Mouse (Mus musculus): ENCODE measurements around the gene Map3k19. TPM values are rescaled to one million over a fixed set of nuclear protein-coding genes. Genes with fewer than 3 reads are reported as not detected.

The Map3k19 gene
- total RNA-seq (2014; fragmentation: Nextera tagmentation) = 0.24 TPM in 1 of 2 replicates, not detected in the other
- total RNA-seq (2017) = not detected in 2 replicates

DNA sequence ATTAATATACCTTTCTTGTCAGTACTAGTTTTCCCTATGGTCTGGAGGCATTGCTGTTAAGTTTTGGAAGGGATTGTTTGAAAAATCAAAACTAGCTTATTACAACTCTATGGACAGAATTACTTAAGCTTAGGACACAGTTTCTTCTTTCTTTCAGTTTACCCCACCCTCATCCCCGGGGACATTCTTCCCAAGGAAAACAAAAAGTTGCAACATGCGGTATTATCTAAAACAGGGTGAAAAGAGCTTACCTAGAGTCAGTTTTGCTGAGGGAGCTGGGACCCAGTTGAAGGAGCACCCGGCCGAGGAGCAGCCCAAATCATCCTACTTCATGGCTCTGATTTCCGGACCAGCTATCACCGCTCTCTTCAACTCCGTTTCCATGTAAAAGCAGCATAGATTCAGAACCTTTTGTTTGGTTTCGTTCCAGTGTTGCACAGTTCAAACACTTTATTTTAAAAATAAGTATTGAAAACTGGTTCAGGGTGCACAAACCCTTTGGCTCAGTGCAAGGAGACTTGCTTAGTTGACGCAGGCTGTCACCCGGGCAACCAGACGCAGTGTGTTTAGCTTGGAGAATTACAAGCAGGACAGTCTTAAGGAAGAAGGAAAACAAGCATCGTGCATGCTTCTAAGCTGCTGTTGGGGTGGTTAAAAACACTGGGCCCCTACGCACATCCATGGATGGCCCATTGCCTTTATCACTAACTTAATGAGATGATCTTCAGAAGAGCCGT, at the start of gene Map3k19:
TSS of gene Map3k19 (minus strand) at position 546 of the 737 bp plus-strand sequence.
- ATAC-seq (replicated peaks; ENCODE audit: low FRiP score, low TSS enrichment, poor library complexity, severe bottlenecking) = no peak

DNA sequence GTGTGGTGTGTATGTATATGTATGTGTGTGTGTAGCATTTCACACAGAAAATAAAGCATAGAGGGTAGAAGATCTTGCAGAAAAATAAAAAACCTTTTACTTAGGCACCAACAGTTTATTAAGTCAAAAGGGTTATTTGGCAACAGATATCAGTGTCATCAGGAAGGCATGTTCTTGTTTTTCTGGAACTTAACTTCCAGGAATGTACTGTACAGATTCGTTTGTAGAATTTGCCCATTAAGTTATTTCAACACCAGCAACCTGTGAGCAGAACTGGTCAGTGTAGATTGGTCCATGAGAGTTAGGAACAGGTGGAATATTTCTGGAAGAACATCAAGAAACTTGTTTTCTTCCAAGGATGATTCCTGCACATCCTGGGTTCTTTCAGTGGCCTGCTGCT, 44.6 kb upstream of the Map3k19 start:
- ATAC-seq (replicated peaks; ENCODE audit: low FRiP score, low TSS enrichment, poor library complexity, severe bottlenecking) = no peak

DNA sequence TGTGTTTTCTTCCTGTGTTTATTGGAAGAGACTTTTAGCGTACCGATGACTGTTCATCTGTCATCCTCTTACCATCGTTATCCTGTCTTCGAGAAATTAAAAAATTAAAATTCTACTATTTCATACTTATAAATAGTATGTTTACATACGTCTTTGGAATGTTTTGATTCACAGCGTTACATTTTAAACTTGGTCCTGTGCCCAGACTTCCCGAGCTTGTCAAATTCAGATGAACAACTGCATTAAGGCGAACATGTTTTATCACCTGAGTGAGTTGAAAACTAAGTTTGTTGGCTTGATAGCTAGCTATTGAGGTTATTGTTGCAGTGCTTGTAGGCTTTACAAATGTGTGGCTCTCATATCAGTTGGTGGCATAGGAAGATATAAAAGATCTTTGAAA, 14.4 kb upstream of the Map3k19 start:
- ATAC-seq (replicated peaks; ENCODE audit: low FRiP score, low TSS enrichment, poor library complexity, severe bottlenecking) = no peak

DNA sequence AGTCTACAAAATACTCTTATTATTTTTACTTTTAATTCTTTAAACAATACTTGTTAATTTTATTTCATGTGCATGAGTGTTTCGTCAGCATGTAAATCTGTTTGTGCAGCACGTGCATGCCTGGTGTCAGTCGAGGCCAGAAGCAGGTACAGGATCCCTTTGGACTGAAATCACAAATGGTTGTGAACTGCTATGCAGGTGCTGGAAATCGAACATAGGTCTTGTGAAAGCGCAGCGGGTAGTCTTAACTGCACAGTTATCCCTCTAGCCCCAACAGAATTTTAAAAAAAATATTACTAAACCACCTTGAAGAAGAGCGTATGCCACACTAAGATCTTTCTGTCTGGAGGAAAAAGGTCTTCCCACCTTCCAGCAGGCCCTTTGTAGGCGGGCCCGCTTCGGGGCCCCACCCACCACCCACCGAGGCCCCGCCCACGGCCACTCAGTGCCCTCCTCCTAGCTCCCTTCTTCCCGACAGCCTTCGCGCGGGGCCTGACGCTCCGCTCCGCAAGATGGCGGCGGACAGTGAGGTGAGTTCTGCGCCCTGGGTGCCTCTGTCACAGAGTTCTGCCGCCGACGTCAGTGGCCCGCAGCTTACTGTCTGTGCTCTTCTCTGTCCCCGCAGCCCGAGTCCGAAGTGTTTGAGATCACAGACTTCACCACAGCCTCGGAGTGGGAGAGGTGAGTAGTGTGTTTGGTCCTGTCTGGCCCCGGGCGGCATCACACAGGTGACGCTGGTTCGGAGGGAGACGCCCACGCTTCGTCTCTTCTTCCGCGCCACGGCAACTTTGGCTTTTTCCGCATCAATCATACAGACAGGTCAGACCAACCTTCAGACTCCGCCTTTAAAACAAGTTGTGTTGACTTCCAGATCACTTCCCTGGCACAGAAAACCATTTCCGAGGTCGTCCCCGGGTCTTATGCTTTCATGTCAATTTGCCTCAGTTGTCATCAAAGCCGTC, 13.8 kb upstream of the Map3k19 start, which contains the start of gene Rab3gap1:
TSS of gene Rab3gap1 (plus strand) at position 474 of the 962 bp plus-strand sequence.
- peak; percentile 99 for ATAC-seq (replicated peaks; ENCODE audit: low FRiP score, low TSS enrichment, poor library complexity, severe bottlenecking)

DNA sequence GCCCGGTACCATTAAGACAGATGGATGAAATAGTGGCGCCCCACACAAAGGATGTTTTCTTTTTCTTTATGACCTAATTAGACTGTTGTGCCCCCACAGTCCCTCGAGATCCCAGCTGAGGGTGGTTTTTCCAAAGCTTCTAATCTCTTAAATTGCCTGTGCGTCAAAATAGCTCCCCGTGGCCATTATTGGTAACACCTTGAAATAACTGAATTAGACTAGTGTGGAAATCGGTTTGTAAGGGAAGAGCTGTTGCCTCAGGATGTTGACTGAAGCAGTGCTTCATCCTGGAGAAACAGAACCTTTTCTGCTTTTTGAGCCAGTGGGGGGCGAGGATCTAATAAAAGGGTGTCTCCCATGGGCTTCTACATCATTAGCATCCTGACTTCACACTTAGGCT, 9.0 kb upstream of the Map3k19 start:
- no peak for ATAC-seq (replicated peaks; ENCODE audit: low FRiP score, low TSS enrichment, poor library complexity, severe bottlenecking)

DNA sequence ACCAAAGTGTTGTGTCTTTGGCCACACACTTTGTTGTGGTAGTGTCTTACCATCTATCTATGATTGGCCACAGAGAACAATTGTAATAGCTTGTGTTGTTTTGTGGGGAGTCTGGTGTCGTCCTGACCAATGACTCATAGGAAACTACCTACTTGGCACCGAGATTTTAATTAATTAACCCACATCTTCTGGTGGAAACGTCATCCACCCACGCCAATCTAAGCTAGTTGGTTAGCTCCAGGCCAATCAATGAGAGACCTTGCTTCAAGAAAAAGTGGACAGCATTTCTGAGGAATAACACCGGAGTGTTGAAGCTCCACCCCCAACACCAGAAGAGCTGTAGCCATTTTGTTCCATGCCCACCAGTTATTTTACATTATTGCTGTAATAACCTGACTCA, 7.1 kb upstream of the Map3k19 start:
- no peak for ATAC-seq (replicated peaks; ENCODE audit: low FRiP score, low TSS enrichment, poor library complexity, severe bottlenecking)

DNA sequence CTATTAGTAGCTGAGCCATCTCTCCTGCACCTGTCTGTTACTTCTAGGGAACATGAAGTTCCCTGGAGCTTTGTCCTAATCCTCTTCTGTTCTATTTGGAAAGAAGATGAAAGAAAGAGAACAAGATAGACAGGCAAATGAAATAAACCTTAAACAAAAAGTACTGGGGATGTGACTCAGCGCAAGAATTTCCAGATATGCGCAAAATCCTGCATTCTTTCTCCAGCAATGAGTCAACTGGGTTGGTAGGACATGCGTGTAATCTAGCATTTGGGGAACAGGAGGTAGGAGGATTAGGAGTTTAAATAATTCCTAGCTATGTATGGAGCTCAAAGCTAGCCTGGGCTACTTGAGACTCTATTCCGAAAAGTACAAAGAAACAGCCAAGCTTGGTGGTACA, 5.7 kb upstream of the Map3k19 start:
- ATAC-seq (replicated peaks; ENCODE audit: low FRiP score, low TSS enrichment, poor library complexity, severe bottlenecking) = no peak

DNA sequence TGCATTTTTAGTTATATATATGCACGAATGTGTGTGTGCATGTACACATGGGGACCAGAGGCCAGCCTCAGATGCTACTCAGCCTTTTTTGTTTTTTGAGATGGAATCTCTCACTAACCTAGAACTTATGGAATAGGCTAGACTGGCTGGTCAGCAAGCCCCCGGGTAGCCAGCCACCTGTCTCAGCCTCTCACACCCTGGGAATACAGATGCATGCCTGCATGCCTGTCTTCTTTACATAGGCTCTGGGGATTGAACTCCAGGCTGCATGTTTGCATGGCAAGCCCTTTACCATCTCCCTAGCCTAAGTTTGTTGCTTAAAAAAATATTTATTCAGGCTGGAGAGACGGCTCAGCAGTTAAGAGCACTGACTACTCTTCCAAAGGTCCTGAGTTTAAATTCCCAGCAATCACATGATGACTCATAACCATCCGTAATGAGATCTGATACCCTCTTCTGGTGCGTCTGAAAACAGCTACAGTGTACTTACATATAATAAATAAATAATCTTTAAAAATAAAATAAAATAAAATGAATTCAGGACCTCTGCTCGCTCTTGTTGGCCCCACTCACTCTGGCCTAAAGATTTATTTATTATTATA, 5.1 kb upstream of the Map3k19 start:
- no peak for ATAC-seq (replicated peaks; ENCODE audit: low FRiP score, low TSS enrichment, poor library complexity, severe bottlenecking)

DNA sequence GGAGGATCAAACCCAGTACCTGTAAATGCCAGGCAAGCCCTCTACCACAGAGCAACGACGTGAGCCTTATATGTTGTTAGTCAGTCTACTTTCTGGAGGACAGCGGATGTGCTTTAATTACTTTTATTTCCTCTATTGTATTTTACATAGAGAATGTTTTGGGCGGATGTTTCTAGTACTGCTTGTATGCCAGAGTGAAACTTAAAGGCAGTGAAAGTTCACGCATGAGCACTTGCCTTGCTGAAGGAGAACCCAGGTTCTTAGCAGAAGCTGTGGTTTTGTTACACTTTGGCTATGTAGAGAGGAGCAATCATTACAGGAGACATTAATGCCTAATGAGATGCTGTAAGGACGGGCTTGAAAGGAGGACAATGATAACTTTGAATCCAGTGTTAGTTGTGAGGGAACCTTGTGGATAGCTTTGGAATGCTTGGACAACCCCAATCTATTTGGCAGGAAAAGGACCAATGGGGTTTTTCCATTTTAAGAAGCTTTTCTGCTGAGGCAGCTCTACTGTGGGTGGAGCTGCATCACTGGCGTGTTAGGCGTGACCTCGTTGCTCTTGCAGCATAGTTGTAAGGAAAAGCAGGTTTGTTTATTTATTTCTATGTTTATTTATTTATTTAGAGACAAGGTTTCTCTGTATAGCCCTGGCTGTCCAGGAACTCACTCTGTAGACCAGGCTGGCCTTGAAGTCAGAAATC, 4.3 kb upstream of the Map3k19 start:
- no peak for ATAC-seq (replicated peaks; ENCODE audit: low FRiP score, low TSS enrichment, poor library complexity, severe bottlenecking)

DNA sequence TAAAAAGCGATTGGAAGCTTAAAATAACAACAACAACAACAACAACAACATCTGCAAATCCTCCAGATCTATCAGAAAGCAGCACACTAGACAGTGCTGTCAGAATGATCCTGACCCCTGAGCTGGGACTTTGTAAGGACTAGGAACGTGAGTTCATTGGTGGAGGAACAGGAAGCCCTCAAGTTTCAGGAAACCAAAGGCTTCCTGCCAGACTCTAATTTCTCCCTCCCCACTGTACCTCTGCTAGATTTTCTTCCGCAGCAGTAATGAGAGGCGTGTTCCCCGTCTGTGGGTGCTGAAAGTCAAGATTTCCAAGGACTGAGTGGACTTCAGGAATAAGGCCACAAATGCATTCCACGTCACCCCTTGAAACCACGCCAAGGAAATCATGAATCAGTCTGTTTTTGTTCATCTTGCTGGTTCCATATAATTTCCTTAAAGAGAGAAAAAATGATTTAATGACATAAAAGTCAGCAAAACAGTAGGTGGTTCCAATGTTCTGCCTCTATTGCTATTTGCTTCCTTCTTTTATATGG, 4.7 kb downstream of the Map3k19 start:
- ATAC-seq (replicated peaks; ENCODE audit: low FRiP score, low TSS enrichment, poor library complexity, severe bottlenecking) = no peak

DNA sequence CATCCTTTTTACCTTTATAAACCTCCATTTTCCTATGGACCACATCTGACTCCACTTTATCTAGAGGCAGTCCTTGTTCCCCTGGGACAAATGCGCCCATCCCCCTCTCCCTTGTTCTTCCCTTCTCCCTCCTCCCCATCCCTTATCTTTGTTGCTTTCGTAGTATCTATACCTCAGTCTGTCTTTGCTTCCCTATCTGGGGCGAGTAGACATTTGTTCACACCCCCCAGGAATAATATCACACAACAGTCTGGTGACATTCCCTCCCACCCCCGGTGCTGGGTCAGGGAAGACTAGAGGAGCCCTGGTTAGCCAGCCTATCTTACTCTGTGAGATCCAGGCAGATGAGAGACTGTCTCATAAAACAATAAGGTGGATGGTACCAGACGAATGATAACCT, 9.4 kb downstream of the Map3k19 start:
- peak; percentile 44 for ATAC-seq (replicated peaks; ENCODE audit: low FRiP score, low TSS enrichment, poor library complexity, severe bottlenecking)

DNA sequence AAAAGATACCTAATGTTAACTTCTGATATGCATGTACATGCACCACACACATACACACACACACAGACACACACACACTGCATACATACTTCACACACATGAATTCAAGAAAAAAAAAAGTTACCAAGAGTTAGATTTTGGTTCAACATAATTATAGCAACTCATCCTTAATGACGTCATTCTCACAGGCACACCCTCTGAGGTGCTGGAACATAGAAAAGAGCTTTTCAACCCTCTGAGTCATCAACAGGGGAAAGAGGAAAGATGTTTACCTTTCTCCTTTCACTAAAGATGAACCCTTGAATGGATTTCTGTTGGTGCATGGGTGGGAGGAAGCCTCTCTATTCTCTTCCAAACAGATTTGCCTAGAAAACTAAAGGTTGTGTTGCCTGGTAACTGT, 16.2 kb downstream of the Map3k19 start:
- ATAC-seq (replicated peaks; ENCODE audit: low FRiP score, low TSS enrichment, poor library complexity, severe bottlenecking) = no peak

DNA sequence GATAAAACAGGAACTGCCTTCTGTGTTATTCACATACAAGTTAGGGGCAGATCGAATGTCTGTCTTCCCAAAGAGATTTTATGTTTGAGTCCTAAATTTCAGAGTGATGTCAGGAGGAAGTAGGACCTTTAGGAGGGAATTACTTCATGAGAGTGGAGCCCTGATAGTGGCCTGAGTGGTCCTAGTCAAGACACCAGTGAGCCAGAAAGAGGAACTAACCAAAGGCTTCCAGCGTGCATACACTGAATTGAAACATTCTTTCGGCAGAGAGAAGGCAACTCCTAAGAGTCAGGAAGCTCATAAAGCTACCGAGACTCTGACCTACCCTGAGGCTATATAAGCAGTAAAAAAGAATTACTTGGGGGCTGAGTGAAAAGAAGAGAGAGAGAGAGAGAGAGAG, 18.2 kb downstream of the Map3k19 start:
- no peak for ATAC-seq (replicated peaks; ENCODE audit: low FRiP score, low TSS enrichment, poor library complexity, severe bottlenecking)

DNA sequence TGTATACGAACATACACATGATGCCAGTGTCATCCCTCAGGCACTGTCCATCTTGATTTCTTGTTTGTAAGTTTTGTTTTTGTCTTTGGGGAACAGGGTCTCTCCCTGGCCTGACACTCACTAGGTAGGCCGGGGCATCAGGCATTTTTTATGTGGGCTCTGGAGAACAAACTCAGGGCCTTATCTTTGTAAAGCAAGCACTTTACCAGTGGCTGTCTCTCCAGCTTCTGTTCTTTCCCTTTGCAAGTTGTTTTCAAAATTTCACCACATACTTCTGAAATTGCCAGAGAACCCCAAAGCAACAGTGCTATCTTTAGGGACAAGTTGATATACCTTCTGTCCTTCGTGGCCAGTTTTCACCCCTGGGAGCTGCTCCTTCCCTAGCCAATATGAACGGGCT, 20.6 kb downstream of the Map3k19 start:
- ATAC-seq (replicated peaks; ENCODE audit: low FRiP score, low TSS enrichment, poor library complexity, severe bottlenecking) = peak; percentile 36

DNA sequence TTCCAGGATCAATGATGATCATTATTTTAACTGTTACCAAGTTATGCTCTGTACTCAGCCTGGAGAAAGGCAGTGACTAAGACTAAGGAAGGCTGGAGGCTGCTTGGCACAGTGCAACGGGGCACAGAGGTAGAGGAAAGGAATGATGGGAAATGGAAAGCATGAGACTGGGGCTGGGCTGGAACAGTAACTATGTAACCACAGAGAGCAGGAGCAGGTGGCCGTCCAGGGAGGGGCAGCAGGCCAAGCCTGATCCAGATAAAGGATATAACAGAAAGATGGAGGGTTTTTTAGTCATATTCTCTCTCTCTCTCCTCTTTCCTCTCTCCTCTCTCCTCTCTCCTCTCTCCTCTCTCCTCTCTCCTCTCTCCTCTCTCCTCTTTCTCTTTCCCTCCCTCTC, 21.1 kb downstream of the Map3k19 start:
- peak; percentile 74 for ATAC-seq (replicated peaks; ENCODE audit: low FRiP score, low TSS enrichment, poor library complexity, severe bottlenecking)

DNA sequence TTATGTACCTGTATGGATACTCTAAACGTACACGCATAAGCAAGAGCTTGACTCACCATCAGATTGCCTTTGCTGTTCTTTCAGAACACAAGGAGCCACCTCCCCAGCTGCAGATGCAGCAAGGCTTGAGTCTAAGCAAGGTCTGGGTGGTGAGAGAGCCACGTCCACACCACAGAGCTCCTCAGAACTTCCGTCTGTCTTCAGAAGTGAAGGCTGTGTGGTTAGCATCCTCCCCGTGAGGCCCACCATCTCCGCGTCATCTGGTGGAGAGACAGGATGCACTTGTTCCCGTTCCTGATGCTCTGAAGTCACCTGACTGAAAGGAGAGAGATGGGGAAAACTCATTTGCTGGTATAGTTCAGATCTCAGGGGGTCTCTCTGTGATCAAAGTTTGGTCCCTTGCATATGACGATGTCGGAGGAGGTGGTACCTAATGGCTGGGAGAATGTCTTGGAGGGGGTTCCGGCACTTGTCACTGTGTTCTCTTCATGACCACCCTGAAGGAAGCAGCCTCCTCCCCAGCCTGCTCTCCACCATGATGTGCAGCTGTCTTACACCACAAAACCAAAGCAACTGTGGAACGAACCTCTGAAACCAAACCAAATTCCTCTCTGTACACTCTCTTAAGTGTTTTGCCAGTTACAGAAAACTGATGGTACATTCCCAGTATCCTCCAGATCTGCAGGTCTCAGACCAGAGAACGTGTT, 24.5 kb downstream of the Map3k19 start:
- ATAC-seq (replicated peaks; ENCODE audit: low FRiP score, low TSS enrichment, poor library complexity, severe bottlenecking) = no peak

DNA sequence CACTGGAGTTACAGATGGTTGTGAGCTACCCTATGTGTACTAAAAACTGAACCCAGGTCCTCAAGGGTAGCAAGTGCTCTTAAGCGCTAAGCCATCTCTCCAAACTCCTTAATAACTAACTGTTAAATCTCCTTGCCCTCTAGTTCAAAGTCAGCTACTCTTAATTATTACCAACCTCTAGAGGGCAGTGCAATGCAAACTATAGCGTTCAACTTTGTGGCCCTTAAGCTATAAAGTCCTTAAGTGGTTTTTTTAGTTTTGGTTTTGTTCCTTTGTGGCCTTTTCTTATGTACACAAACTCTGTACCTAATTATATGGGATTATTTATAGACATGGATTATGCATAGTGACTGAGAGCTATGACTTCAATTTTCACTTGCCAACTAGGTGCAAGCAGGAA, 27.5 kb downstream of the Map3k19 start:
- peak; percentile 78 for ATAC-seq (replicated peaks; ENCODE audit: low FRiP score, low TSS enrichment, poor library complexity, severe bottlenecking)

DNA sequence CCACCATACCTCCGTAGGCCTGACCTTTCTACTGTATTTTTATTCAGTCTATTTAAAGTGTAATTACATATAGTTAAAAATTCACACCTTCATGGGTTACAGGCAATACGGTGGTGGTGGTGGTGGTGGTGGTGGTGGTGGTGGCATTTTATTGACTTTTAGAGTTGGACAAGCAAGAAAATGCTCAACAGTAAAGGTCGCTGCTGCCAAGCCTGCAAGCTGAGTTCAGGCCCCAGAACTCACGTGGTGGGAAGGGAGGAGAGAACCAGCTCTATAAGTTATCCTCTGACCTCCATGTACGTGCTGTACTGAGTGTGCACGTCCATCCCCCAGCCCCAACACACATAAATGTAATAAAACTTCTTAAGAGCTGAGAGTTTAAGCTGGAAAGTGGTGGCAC, 38.5 kb downstream of the Map3k19 start:
- no peak for ATAC-seq (replicated peaks; ENCODE audit: low FRiP score, low TSS enrichment, poor library complexity, severe bottlenecking)

DNA sequence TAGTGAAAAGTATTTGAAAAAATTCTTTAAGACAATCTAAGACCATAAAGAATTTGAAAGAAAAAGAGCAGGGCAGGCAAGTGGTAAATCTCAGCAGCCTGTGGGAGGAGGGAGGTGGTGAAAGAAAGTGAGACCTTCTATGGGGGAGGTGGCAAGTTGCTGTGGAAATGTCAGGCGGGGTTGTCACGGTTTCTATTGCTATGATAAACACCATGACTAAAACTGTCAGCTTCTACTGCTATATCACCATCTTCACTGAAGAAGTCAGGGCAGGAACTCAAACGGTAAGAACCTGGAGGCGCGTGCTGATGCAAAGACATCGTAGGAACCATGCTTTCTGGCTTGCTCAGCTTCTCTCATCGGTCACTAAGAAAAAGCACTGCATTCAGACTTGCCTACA, 41.9 kb downstream of the Map3k19 start:
- ATAC-seq (replicated peaks; ENCODE audit: low FRiP score, low TSS enrichment, poor library complexity, severe bottlenecking) = no peak
